In the genomic region with DNA sequence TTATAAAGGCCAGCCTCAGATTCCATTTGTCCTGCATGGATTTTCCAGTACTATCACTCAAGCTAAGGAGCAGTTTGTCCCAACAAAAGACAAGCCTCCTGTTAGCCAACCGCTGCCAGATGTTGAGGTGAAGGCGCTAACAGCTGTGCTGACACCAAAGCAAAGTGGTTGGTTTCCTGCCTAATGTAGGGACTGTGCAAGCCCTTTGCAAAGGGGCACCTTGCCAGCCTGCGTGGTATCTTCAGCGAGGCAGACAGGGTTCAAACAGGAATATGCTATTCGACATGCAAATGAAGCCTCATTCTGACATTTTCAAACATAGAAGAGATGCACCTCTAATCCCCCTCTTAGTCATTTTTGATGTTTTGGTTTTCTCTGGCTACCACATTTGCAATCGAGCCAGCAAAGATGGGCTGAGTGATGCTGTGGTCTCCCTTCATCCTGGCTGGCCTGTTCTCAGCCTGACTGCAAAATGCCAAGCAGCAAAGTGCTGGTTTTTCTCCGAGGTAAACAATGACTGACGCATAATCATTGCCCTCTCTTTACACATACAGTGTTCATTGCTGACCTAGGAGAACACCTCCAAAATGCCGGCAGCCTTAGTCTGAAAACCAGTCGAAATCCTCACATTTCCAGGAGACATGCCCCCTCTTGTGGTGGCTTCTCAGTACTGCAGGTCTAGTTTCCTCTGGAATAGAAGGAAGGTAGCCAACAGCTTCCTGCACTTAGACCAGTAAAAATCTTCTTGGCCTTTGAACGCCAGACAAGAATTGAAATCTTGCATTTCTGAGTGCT, we compare ENCODE assay signal across 8 mouse cellular contexts.
DNase-seq lines count a peak whose midpoint lies in the region; ATAC-seq and TF ChIP-seq lines count a peak whose summit lies in the region.

No protein-coding gene starts in this region.

- no peaks in the 10 kb centered on the region for H3K9me3 ChIP-seq in midbrain, embryonic 12.5 days

- intact Hi-C loops in left cerebral cortex, postnatal 36 days (cut with DNase I), result no loop called here

- no peak overlapping the region for H3K9ac ChIP-seq in midbrain, embryonic 12.5 days (replicated peaks)

- H3K4me2 ChIP-seq in midbrain, embryonic 12.5 days (replicated peaks), result peak overlapping the region; percentile 4; the same call in 1 of the 2 replicates

- H3K27me3 ChIP-seq in midbrain, embryonic 12.5 days, result 0 out of 2 replicates have a peak, but pooled peaks cover 5% of the 10 kb centered on the region
- no peaks in the 10 kb centered on the region for H3K27me3 ChIP-seq in small intestine, adult 2 months (ENCODE audit: control insufficient read depth, insufficient read depth, low read length)

- DNase-seq in heart, adult 18-20 months, result peak; percentile 57 to 88
- no peak for DNase-seq in heart, adult 11 months
- peak; percentile 42 for DNase-seq in gastrocnemius, adult 8-10 months (ENCODE audit: low spot score in 2 of 2)
- peak; percentile 79 to 84 for DNase-seq in left cerebral cortex, postnatal 36 days (ENCODE audit: low spot score in 2 of 2)

- TF ChIP-seq CTCF in cortical plate, adult 2 months (IDR thresholded peaks at IDR 0.05; ENCODE audit: extremely low read depth, insufficient read depth, low read length), result peak; percentile 82
- peak; percentile 70; the same call in 1 of the 2 replicates for TF ChIP-seq CTCF in small intestine, adult 2 months (IDR thresholded peaks at IDR 0.05; ENCODE audit: extremely low read depth, insufficient read length, insufficient replicate concordance, low read depth, low read length)

- peak; percentile 40 for ATAC-seq in inflammation-experienced regulatory T-cells, adult 6 months
- ATAC-seq in midbrain, embryonic 12.5 days (ENCODE audit: low FRiP score, low read depth), result 0 out of 2 replicates have a peak, but pooled peaks have one; percentile 57

- H3K4me1 ChIP-seq in cortical plate, adult 2 months (ENCODE audit: control insufficient read depth, insufficient read depth, low read length), result no peaks in the 10 kb centered on the region
- H3K4me1 ChIP-seq in midbrain, embryonic 12.5 days, result no peaks in the 10 kb centered on the region
- peaks cover 2% of the 10 kb centered on the region; the same call in 1 of the 2 replicates for H3K4me1 ChIP-seq in small intestine, adult 2 months (ENCODE audit: control insufficient read depth, insufficient read depth, insufficient read length, low read length)

- TF ChIP-seq POLR2A in cortical plate, adult 2 months (IDR thresholded peaks at IDR 0.05; ENCODE audit: extremely low read depth, insufficient read depth, low read length), result no peak
- TF ChIP-seq POLR2A in small intestine, adult 2 months (IDR thresholded peaks at IDR 0.05; ENCODE audit: low read depth, low read length), result no peak

- 46% methylated on average over 11 of the region's 11 CpGs for WGBS in midbrain, embryonic 12.5 days
- 45% methylated on average over 11 of the region's 11 CpGs for WGBS in small intestine, adult 2 months

- H3K27ac ChIP-seq in cortical plate, adult 2 months (ENCODE audit: insufficient read depth, low read length), result no peak overlapping the region
- H3K27ac ChIP-seq in midbrain, embryonic 12.5 days (replicated peaks), result no peak overlapping the region
- no peak overlapping the region for H3K27ac ChIP-seq in small intestine, adult 2 months (ENCODE audit: insufficient read depth, low read depth, low read length)

- H3K4me3 ChIP-seq in cortical plate, adult 2 months (ENCODE audit: insufficient read depth, low read length), result no peak overlapping the region
- H3K4me3 ChIP-seq in midbrain, embryonic 12.5 days, result no peak overlapping the region
- H3K4me3 ChIP-seq in small intestine, adult 2 months (ENCODE audit: low read depth, low read length), result no peak overlapping the region

- no peaks in the 10 kb centered on the region for H3K36me3 ChIP-seq in midbrain, embryonic 12.5 days
- H3K36me3 ChIP-seq in small intestine, adult 2 months (ENCODE audit: control insufficient read depth, insufficient read depth, low read length), result no peaks in the 10 kb centered on the region
